Mouse (Mus musculus) B cell, adult 2 months (primary cell): Measurements from ENCODE around the gene T.
"Not testable (repeated sequence)": the region's sequence is repeated elsewhere in the genome, so short reads cannot be mapped to it uniquely, and the experiment has no call there.

Experiments
- DNase-seq, 2 experiments: peaks; one replicate each; pipeline ENCODE4 v3.0.0; 2022

The T gene

GRCm38 (mm10) chr17:8433978-8434960 is at the start of gene T:
T (plus strand) TSS chr17:8434423.
- DNase-seq: no peak

- no peak for DNase-seq
Observed at GRCm38 (mm10) chr17:8385441-8385840, 48.8 kb upstream of the T start.

- DNase-seq: peak; percentile 38 to 46
Observed at GRCm38 (mm10) chr17:8388463-8388862, 45.8 kb upstream of the T start.

GRCm38 (mm10) chr17:8388990-8389789 is 45.0 kb upstream of the T start:
- DNase-seq: peak; percentile 19 to 22

GRCm38 (mm10) chr17:8389790-8390095 is 44.5 kb upstream of the T start:
- DNase-seq: no peak

- DNase-seq: no peak
Observed at GRCm38 (mm10) chr17:8390487-8390886, 43.7 kb upstream of the T start.

- DNase-seq: no peak
Observed at GRCm38 (mm10) chr17:8396371-8396770, 37.9 kb upstream of the T start.

GRCm38 (mm10) chr17:8397946-8398345 is 36.3 kb upstream of the T start:
- no peak for DNase-seq

- not testable (repeated sequence) for DNase-seq
Observed at GRCm38 (mm10) chr17:8403932-8404331, 30.3 kb upstream of the T start.

- DNase-seq: no peak
Observed at GRCm38 (mm10) chr17:8406285-8406684, 27.9 kb upstream of the T start.

- not testable (repeated sequence) for DNase-seq
Observed at GRCm38 (mm10) chr17:8408002-8408401, 26.2 kb upstream of the T start.

- DNase-seq: no peak
Observed at GRCm38 (mm10) chr17:8408589-8409295, 25.5 kb upstream of the T start.

GRCm38 (mm10) chr17:8410330-8410729 is 23.9 kb upstream of the T start:
- no peak for DNase-seq

- DNase-seq: no peak
Observed at GRCm38 (mm10) chr17:8413656-8414055, 20.6 kb upstream of the T start.

- no peak for DNase-seq
Observed at GRCm38 (mm10) chr17:8415533-8415932, 18.7 kb upstream of the T start.

- no peak for DNase-seq
Observed at GRCm38 (mm10) chr17:8416865-8417264, 17.4 kb upstream of the T start.

- DNase-seq: peak; percentile 12 to 17
Observed at GRCm38 (mm10) chr17:8420739-8421138, 13.5 kb upstream of the T start.

GRCm38 (mm10) chr17:8421517-8421916 is 12.7 kb upstream of the T start:
- DNase-seq: no peak

- DNase-seq: peak; percentile 45 to 52
Observed at GRCm38 (mm10) chr17:8423283-8423682, 10.9 kb upstream of the T start.

- no peak for DNase-seq
Observed at GRCm38 (mm10) chr17:8429436-8429835, 4.8 kb upstream of the T start.

GRCm38 (mm10) chr17:8429896-8430295 is 4.3 kb upstream of the T start:
- no peak for DNase-seq

GRCm38 (mm10) chr17:8432179-8432800 is 1.9 kb upstream of the T start:
- no peak for DNase-seq
